Mouse (Mus musculus): Measurements from ENCODE around the gene Mob3b. TPM values are rescaled to one million over a fixed set of nuclear protein-coding genes. Genes with fewer than 3 reads are reported as not detected.

The Mob3b gene
- polyA plus RNA-seq, 1 experiment from 2014 or later = 14.7 TPM

Other genes starting within 250 kb of the Mob3b start
- gene Ifnk, start 5.4 kb downstream of the Mob3b start, polyA plus RNA-seq (2015; fragmentation: Nextera tagmentation; extraction: Ambion mirVana) = 0.28 TPM in 1 of 2 replicates, not detected in the other
- 9.8 and 11.6 TPM in 2 replicates for gene C9orf72, start 68.7 kb upstream of the Mob3b start, polyA plus RNA-seq (2015; fragmentation: Nextera tagmentation; extraction: Ambion mirVana)